Mouse (Mus musculus) myocyte (in vitro differentiated cells): ENCODE data around the gene Rrm2. TPM values are rescaled to one million over a fixed set of nuclear protein-coding genes. Genes with fewer than 3 reads are reported as not detected.

Experiments
- H3K27me3 ChIP-seq: one replicate; pipeline ENCODE4 v1.6.1; 2011; ENCODE audit not compliant: control insufficient read depth, insufficient read depth, insufficient read length
- H3K36me3 ChIP-seq: one replicate; pipeline ENCODE4 v1.6.1; 2011; ENCODE audit not compliant: control insufficient read depth, insufficient read depth
- H3K4me2 ChIP-seq: one replicate; pipeline ENCODE4 v1.6.1; 2011; ENCODE audit warnings: low read depth, control low read depth
- H3K4me3 ChIP-seq: one replicate; pipeline ENCODE4 v1.5.1; 2011; ENCODE audit warnings: mild to moderate bottlenecking, control low read depth, moderate library complexity
- H3K79me2 ChIP-seq: one replicate; pipeline ENCODE4 v1.6.1; 2011; ENCODE audit not compliant: control insufficient read depth, insufficient read depth
- H3ac ChIP-seq: one replicate; pipeline ENCODE4 v1.6.1; 2011; ENCODE audit not compliant: control insufficient read depth, insufficient read length
- CEBPB ChIP-seq: IDR thresholded peaks from 2 replicates; pipeline ENCODE4 v1.6.1; 2011; ENCODE audit warnings: mild to moderate bottlenecking, moderate library complexity; ENCODE audit not compliant: poor library complexity, insufficient read depth, severe bottlenecking
- E2F4 ChIP-seq: IDR thresholded peaks from one replicate; pipeline ENCODE4 v1.6.1; 2011; ENCODE audit warnings: mild to moderate bottlenecking, control low read depth, moderate library complexity; ENCODE audit not compliant: insufficient read depth
- MAX ChIP-seq: IDR thresholded peaks from one replicate; pipeline ENCODE4 v1.6.1; 2011; ENCODE audit warnings: low read depth, mild to moderate bottlenecking, control low read depth
- MYOD1 ChIP-seq, 3 experiments: IDR thresholded peaks; one replicate each; pipeline ENCODE4 v1.6.1; 2011; ENCODE audit warnings: control low read depth in 2 of 3, low read depth in 2 of 3, mild to moderate bottlenecking in 2 of 3, moderate library complexity in 1 of 3; ENCODE audit not compliant: insufficient read length in 2 of 3, control insufficient read depth in 1 of 3
- MYOG ChIP-seq, 3 experiments: IDR thresholded peaks; one replicate each; pipeline ENCODE4 v1.6.1; 2011; ENCODE audit warnings: control low read depth in 2 of 3, low read depth in 2 of 3, mild to moderate bottlenecking in 2 of 3; ENCODE audit not compliant: insufficient read length in 2 of 3, control insufficient read depth in 1 of 3, insufficient read depth in 1 of 3
- POLR2A ChIP-seq: IDR thresholded peaks from one replicate; pipeline ENCODE4 v1.6.1; 2011; ENCODE audit warnings: low read depth, mild to moderate bottlenecking, control low read depth, moderate library complexity; ENCODE audit not compliant: insufficient read length
- POLR2AphosphoS2 ChIP-seq: IDR thresholded peaks from one replicate; pipeline ENCODE4 v1.6.1; 2011; ENCODE audit warnings: low read depth, control low read depth; ENCODE audit not compliant: insufficient read length
- REST ChIP-seq: IDR thresholded peaks from one replicate; pipeline ENCODE4 v1.6.1; 2011; ENCODE audit warnings: mild to moderate bottlenecking, control low read depth, moderate library complexity; ENCODE audit not compliant: insufficient read depth, insufficient read length
- SRF ChIP-seq: IDR thresholded peaks from one replicate; pipeline ENCODE4 v1.6.1; 2011; ENCODE audit warnings: low read depth; ENCODE audit not compliant: control insufficient read depth, insufficient read length
- TCF12 ChIP-seq: IDR thresholded peaks from one replicate; pipeline ENCODE4 v1.6.1; 2011; ENCODE audit warnings: mild to moderate bottlenecking, control low read depth; ENCODE audit not compliant: poor library complexity, insufficient read depth, severe bottlenecking
- TCF3 ChIP-seq: IDR thresholded peaks from one replicate; pipeline ENCODE4 v1.6.1; 2011; ENCODE audit warnings: low read depth, control low read depth; ENCODE audit not compliant: insufficient read length
- USF1 ChIP-seq: IDR thresholded peaks from one replicate; pipeline ENCODE4 v1.6.1; 2011; ENCODE audit warnings: low read depth, mild to moderate bottlenecking, control low read depth, moderate library complexity
- polyA plus RNA-seq: library from polyadenylated mRNA; unstranded; fragments of >200 nt; fragmentation: generic; extraction: Trizol; gene quantifications from one replicate; pipeline ENCODE4 v1.2.1, GENCODE M21; 2012; ENCODE audit warnings: missing spikeins

Gene Rrm2
- polyA plus RNA-seq, 1 experiment = 73.0 TPM

DNA sequence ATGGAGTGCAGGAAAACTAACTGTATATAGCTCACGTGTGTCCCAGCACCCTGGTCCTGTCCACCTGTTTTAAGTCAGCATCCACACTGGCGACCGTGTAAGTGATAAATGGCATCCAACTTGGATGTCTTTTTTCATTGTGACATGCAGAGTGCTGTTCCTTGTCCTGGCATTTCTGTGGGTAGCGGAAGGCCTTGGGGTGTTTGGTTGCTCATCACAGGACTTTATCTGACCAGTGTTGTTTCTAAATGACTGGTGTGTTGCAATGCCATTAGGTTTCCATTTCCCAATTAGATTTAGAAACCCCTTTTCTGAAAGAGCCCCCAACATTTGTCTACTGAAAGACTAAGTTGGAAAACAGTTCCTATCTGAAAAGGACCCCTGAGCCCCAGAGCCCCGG lies 45.9 kb upstream of the Rrm2 start:
- Histone ChIP-seq H3K36me3 (peaks cover 13% of the 10 kb centered on the region), H3K4me2 (no peak overlapping the region), H3ac (no peak overlapping the region), H3K4me3 (no peak overlapping the region), H3K79me2 (no peaks in the 10 kb centered on the region), H3K27me3 (no peaks in the 10 kb centered on the region)
- TF ChIP-seq USF1 = no peak
- TF ChIP-seq CEBPB = no peak
- TF ChIP-seq POLR2AphosphoS2 = no peak
- no peak for TF ChIP-seq E2F4
- no peak for TF ChIP-seq TCF3
- TF ChIP-seq REST = no peak
- no peak for TF ChIP-seq MYOG (IDR thresholded peaks at IDR 0.05; ENCODE audit: control insufficient read depth in 1 of 3, insufficient read depth in 1 of 3, insufficient read length in 2 of 3, low read depth in 2 of 3)
- TF ChIP-seq MAX = no peak
- TF ChIP-seq POLR2A = no peak
- no peak for TF ChIP-seq SRF
- no peak for TF ChIP-seq TCF12
- TF ChIP-seq MYOD1 (IDR thresholded peaks at IDR 0.05; ENCODE audit: control insufficient read depth in 1 of 3, insufficient read length in 2 of 3, low read depth in 2 of 3) = no peak

DNA sequence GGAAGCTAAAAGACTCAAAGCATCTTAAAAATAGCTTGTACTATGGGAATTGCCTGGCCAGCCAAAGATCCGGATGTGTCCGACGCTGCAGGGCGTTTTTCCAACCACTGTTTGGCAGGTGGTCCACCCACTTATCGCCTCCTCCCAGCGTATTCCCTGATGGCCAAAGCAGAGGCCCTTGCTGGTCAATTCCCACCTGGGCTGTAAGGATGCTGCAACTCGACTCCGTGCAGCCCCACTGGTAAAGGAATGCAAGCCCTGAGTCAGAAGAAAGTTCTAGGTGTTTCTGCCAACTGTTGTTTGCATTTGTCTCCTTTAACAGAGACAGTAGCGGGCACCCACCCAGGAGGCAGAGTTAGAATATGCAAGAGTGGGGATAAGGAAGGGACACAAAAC lies 27.9 kb upstream of the Rrm2 start:
- TF ChIP-seq CEBPB (no peak), POLR2A (no peak)
- H3K79me2 ChIP-seq = no peaks in the 10 kb centered on the region
- no peaks in the 10 kb centered on the region for H3K36me3 ChIP-seq
- peaks cover 11% of the 10 kb centered on the region for H3K27me3 ChIP-seq
- H3K4me2 ChIP-seq = no peak overlapping the region
- no peak overlapping the region for H3ac ChIP-seq
- no peak overlapping the region for H3K4me3 ChIP-seq

DNA sequence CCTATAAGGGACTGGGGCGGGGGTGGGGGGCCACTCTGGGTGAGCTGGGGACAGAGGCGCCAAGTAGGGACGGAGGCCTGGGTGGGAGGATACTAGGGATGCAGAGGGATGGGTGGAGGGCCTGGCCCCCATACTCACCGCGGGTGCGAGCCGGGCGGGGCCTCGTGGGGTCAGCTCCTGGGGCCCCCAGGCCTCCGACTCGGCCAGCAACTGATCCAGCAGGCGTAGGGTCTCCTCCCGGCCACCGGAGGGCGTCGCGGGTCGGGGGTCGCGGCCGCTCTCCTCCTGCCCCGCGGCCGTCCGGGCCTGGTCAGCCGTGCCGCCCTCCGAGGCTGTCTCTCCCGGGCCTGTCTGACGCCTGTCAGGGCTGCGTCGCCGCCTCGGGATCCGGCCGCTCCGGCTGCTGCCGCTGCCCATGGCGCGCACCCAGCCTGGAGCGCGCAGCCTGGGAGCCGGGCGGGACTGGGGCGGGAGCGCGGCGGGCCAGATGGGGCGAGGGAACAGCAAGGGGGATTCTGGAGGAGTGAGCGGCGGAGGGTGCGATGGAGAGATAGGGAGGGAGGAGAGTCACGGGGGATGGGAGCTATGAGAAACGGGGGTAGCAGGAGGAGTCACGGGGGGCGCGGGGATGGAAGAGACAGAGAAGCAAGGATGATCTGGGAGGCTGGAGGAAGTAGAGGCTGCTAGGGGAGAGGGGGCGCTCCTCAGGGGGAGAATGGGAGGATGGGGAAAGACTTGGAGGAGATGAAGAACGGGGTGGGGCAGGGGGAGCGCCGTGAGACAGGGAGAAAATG lies 27.4 kb upstream of the Rrm2 start:
- H3K27me3 ChIP-seq = peaks cover 11% of the 10 kb centered on the region
- H3K4me3 ChIP-seq = peak overlapping the region; percentile 14
- TF ChIP-seq POLR2AphosphoS2 (no peak), MYOD1 (IDR thresholded peaks at IDR 0.05; ENCODE audit: control insufficient read depth in 1 of 3, insufficient read length in 2 of 3, low read depth in 2 of 3) (no peak), USF1 (no peak), MYOG (IDR thresholded peaks at IDR 0.05; ENCODE audit: control insufficient read depth in 1 of 3, insufficient read depth in 1 of 3, insufficient read length in 2 of 3, low read depth in 2 of 3) (no peak), SRF (no peak), TCF3 (no peak), E2F4 (no peak), MAX (no peak), TCF12 (no peak), CEBPB (no peak)
- H3K79me2 ChIP-seq = no peaks in the 10 kb centered on the region
- H3ac ChIP-seq = no peak overlapping the region
- no peaks in the 10 kb centered on the region for H3K36me3 ChIP-seq
- peak overlapping the region; percentile 65 for H3K4me2 ChIP-seq

DNA sequence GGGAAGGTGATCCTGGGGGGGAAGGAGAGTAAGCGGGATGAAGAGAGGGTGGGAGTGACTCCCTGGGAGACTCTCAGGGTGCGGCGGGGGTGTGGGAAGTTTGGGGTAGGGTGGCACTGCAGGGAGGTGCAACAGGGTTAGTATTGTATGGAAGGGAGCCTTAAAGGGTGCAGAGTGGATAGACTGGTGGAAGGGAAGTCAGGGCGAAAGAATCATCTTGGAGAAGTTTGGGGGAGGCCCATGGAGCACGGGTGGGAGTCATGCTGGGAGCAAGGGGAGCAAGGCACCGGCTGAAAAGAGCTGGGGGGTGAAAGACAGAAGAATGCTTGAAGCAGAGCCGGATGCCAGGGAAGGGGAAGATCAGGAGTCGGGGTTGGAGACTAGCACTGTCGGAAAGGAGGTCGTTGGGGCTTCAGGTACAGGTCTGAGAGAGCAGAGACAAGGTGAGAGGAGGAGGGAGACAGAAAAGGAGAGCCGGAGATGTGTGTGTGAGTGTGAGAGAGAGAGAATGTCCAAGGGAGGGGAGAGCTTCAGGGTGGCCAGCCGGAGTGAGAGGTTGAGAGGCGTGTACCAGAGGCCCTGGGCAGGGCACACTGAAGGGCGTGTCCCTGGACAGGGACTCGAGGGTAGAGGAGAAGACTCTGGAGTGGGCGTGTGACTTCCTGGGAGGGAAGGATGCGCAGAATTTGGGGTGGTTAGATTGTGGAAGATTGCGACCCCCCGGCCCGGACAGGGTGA lies 26.6 kb upstream of the Rrm2 start, which contains the start of gene Cys1:
TSS of gene Cys1 (minus strand) at position 528 of the 738 bp plus-strand sequence.
- H3K4me2 ChIP-seq = peak within 1 kb of the TSS; percentile 65
- no peaks in the 10 kb centered on the region for H3K79me2 ChIP-seq
- no peak within 1 kb of the TSS for H3ac ChIP-seq
- TF ChIP-seq POLR2A = no peak
- no peak for TF ChIP-seq MYOD1 (IDR thresholded peaks at IDR 0.05; ENCODE audit: control insufficient read depth in 1 of 3, insufficient read length in 2 of 3, low read depth in 2 of 3)
- no peak for TF ChIP-seq REST
- no peaks in the 10 kb centered on the region for H3K36me3 ChIP-seq
- peaks cover 11% of the 10 kb centered on the region for H3K27me3 ChIP-seq
- peak within 1 kb of the TSS; percentile 14 for H3K4me3 ChIP-seq

DNA sequence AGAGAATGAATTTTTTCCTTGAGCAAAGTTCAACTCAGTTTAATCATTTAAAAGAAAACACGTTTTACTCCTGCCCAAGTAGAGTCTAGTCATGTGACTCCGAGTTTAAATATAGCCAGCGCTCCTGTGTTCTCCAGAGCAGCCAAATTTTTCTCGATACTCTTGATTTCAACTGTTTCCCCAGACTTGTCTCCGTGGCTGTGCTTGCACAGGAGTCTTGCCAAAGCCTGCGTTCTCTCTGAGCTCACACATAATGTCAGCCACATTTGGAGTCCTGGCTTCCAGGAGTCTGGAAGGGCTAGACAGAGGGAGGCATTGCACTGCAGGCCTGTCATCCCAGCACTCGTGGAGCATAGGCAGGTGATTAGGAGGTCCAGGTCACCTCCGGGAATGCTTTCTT lies 25.5 kb upstream of the Rrm2 start:
- H3K27me3 ChIP-seq = peaks cover 11% of the 10 kb centered on the region
- no peak overlapping the region for H3K4me3 ChIP-seq
- no peaks in the 10 kb centered on the region for H3K79me2 ChIP-seq
- H3ac ChIP-seq = no peak overlapping the region
- no peaks in the 10 kb centered on the region for H3K36me3 ChIP-seq
- H3K4me2 ChIP-seq = no peak overlapping the region
- TF ChIP-seq CEBPB = no peak
- no peak for TF ChIP-seq TCF12
- TF ChIP-seq POLR2A = no peak
- no peak for TF ChIP-seq MYOD1 (IDR thresholded peaks at IDR 0.05; ENCODE audit: control insufficient read depth in 1 of 3, insufficient read length in 2 of 3, low read depth in 2 of 3)
